Mouse (Mus musculus) embryonic fibroblast, embryonic 13.5 days (primary cell): ENCODE measurements around the gene Arntl. TPM values are rescaled to one million over a fixed set of nuclear protein-coding genes. Genes with fewer than 3 reads are reported as not detected.
"Not testable (repeated sequence)": the region's sequence is repeated elsewhere in the genome, so short reads cannot be mapped to it uniquely, and the experiment has no call there.

Source experiments
- H3K27ac ChIP-seq: 2 replicates; pipeline ENCODE4 v1.5.1; 2012; ENCODE audit warnings: low read length, control low read depth, inconsistent platforms; ENCODE audit not compliant: insufficient read depth
- H3K4me1 ChIP-seq: 2 replicates; pipeline ENCODE4 v1.6.1; 2011; ENCODE audit warnings: low read length; ENCODE audit not compliant: control insufficient read depth, insufficient read depth
- H3K4me3 ChIP-seq: 2 replicates; pipeline ENCODE4 v1.5.1; 2011; ENCODE audit warnings: mild to moderate bottlenecking, control low read depth, low read length; ENCODE audit not compliant: insufficient read depth
- CTCF ChIP-seq: IDR thresholded peaks from 2 replicates; pipeline ENCODE4 v1.5.1; 2011; ENCODE audit warnings: mild to moderate bottlenecking, control low read depth, low read length, moderate library complexity, borderline replicate concordance; ENCODE audit not compliant: insufficient read depth
- POLR2A ChIP-seq: IDR thresholded peaks from 2 replicates; pipeline ENCODE4 v1.6.1; 2011; ENCODE audit warnings: low read depth, mild to moderate bottlenecking, control low read depth, low read length, moderate library complexity
- polyA plus RNA-seq: library from polyadenylated mRNA; stranded (reverse); fragments of >200 nt; gene quantifications from 2 replicates; pipeline ENCODE4 v1.2.4, GENCODE M21; 2011; ENCODE audit warnings: low read depth; ENCODE audit not compliant: missing spikeins, insufficient read length

Gene Arntl
- polyA plus RNA-seq, 1 experiment = 24.4 TPM

GRCm38 (mm10) chr7:113247167-113247566 lies 39.9 kb downstream of the Arntl start:
- TF ChIP-seq CTCF (no peak), POLR2A (no peak)
- no peak overlapping the region for H3K27ac ChIP-seq
- peaks cover 14% of the 10 kb centered on the region for H3K4me1 ChIP-seq
- H3K4me3 ChIP-seq = no peak overlapping the region

- TF ChIP-seq CTCF (no peak), POLR2A (no peak)
- Histone ChIP-seq H3K4me3 (no peak overlapping the region), H3K4me1 (peaks cover 13% of the 10 kb centered on the region), H3K27ac (no peak overlapping the region)
Measured at GRCm38 (mm10) chr7:113249134-113249825, 42.0 kb downstream of the Arntl start.

- no peak overlapping the region for H3K4me3 ChIP-seq
- peaks cover 13% of the 10 kb centered on the region for H3K4me1 ChIP-seq
- TF ChIP-seq POLR2A (no peak), CTCF (peak; percentile 84; the same call in 1 of the 2 replicates)
- H3K27ac ChIP-seq = peak overlapping the region; percentile 10; the same call in 1 of the 2 replicates
Measured at GRCm38 (mm10) chr7:113250433-113250991, 43.2 kb downstream of the Arntl start.

GRCm38 (mm10) chr7:113251001-113251400 lies 43.7 kb downstream of the Arntl start:
- Histone ChIP-seq H3K4me1 (peaks cover 13% of the 10 kb centered on the region), H3K4me3 (no peak overlapping the region), H3K27ac (no peak overlapping the region)
- TF ChIP-seq POLR2A (no peak), CTCF (no peak)

GRCm38 (mm10) chr7:113251554-113251953 lies 44.3 kb downstream of the Arntl start:
- H3K4me1 ChIP-seq = peaks cover 13% of the 10 kb centered on the region
- H3K27ac ChIP-seq = no peak overlapping the region
- TF ChIP-seq CTCF (no peak), POLR2A (no peak)
- no peak overlapping the region for H3K4me3 ChIP-seq

- H3K4me1 ChIP-seq = peaks cover 13% of the 10 kb centered on the region
- no peak overlapping the region for H3K27ac ChIP-seq
- H3K4me3 ChIP-seq = no peak overlapping the region
- TF ChIP-seq POLR2A = no peak
Measured at GRCm38 (mm10) chr7:113253777-113254405, 46.6 kb downstream of the Arntl start.

GRCm38 (mm10) chr7:113256046-113256445 lies 48.8 kb downstream of the Arntl start:
- Histone ChIP-seq H3K4me1 (peaks cover 10% of the 10 kb centered on the region), H3K27ac (no peak overlapping the region), H3K4me3 (no peak overlapping the region)
- TF ChIP-seq CTCF = peak; percentile 31; the same call in 1 of the 2 replicates
- no peak for TF ChIP-seq POLR2A

- TF ChIP-seq POLR2A (no peak), CTCF (no peak)
- Histone ChIP-seq H3K4me1 (peaks cover 6% of the 10 kb centered on the region; the same call in 1 of the 2 replicates), H3K4me3 (no peak overlapping the region), H3K27ac (no peak overlapping the region)
Measured at GRCm38 (mm10) chr7:113258430-113258829, 51.2 kb downstream of the Arntl start.

- H3K4me1 ChIP-seq = peaks cover 9% of the 10 kb centered on the region; the same call in 1 of the 2 replicates
- peak overlapping the region; percentile 3; the same call in 1 of the 2 replicates for H3K27ac ChIP-seq
- no peak overlapping the region for H3K4me3 ChIP-seq
- TF ChIP-seq POLR2A = no peak
- TF ChIP-seq CTCF = no peak
Measured at GRCm38 (mm10) chr7:113260321-113261167, 53.3 kb downstream of the Arntl start.

- TF ChIP-seq POLR2A (no peak), CTCF (no peak)
- no peak overlapping the region for H3K4me3 ChIP-seq
- peaks cover 9% of the 10 kb centered on the region; the same call in 1 of the 2 replicates for H3K4me1 ChIP-seq
- H3K27ac ChIP-seq = no peak overlapping the region
Measured at GRCm38 (mm10) chr7:113261690-113262089, 54.4 kb downstream of the Arntl start.

GRCm38 (mm10) chr7:113262510-113263467 lies 55.5 kb downstream of the Arntl start:
- not testable (repeated sequence) for H3K4me1 ChIP-seq, H3K27ac ChIP-seq, H3K4me3 ChIP-seq
